Mouse (Mus musculus) cerebellum, postnatal 36 days (tissue): ENCODE data around the gene Denr.
A peak's percentile ranks its signal among the peaks of the same experiment; 100 is the strongest.

Experiments
- DNase-seq, 2 experiments: peaks; one replicate each; pipeline ENCODE4 v3.0.0; 2021 to 2022; ENCODE audit warnings: mixed read lengths in 2 of 2

Denr gene

DNA sequence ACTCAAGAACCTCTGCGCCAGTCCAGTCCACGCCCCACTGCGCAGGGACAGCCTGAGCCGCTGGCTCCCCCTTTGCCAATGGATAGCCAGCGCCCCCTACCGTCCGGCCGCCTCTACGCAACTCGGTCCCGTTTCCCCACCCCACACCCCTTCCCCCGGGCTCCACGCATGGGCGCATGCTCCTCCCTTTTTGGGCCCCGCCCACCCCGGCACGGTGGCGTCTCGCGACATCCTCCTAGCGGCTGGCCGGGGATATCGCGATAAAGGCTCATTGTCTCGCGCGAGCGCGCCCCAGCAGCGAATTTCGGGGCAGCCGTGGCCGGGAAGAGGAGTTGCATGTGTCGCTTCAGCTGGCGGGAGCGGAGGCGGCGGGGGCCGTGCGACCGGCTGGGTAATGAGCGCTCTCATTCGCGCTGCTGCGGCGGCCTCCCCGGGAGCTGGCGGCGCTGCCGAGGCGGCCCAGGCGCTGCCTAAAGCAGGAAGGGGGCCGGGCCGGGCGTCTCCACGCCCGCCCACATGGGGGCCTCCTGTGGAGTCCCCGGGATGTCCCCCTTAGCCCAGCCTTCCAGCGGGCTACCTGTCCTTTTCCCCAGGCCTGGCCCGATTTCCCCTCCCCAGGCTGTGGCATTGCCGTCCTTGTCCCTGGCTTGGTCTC is at the start of gene Denr:
Gene Denr, plus strand, starts transcription at position 200 of the 655 bp plus-strand sequence.
- DNase-seq, result peak; percentile 99 to 100

DNA sequence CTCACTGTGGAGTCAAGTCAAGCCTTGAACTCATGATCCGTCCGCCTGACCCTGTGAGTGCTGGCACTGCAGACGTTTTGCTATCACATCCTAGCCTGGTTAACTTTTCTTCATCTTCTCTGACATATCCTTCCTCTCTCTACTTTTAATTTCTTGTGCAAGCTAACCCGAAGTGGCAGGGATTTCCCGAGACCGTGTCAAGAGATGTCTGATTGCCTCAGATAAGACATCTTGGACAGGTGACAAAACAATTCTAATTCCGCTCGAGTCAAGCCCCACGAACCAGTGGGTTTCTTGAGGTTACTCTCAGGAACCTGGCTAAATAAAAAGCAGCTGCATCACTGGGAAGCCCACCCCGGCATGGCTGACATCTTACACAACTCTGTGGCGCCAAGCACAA is 48.2 kb upstream of the Denr start:
- no peak for DNase-seq

DNA sequence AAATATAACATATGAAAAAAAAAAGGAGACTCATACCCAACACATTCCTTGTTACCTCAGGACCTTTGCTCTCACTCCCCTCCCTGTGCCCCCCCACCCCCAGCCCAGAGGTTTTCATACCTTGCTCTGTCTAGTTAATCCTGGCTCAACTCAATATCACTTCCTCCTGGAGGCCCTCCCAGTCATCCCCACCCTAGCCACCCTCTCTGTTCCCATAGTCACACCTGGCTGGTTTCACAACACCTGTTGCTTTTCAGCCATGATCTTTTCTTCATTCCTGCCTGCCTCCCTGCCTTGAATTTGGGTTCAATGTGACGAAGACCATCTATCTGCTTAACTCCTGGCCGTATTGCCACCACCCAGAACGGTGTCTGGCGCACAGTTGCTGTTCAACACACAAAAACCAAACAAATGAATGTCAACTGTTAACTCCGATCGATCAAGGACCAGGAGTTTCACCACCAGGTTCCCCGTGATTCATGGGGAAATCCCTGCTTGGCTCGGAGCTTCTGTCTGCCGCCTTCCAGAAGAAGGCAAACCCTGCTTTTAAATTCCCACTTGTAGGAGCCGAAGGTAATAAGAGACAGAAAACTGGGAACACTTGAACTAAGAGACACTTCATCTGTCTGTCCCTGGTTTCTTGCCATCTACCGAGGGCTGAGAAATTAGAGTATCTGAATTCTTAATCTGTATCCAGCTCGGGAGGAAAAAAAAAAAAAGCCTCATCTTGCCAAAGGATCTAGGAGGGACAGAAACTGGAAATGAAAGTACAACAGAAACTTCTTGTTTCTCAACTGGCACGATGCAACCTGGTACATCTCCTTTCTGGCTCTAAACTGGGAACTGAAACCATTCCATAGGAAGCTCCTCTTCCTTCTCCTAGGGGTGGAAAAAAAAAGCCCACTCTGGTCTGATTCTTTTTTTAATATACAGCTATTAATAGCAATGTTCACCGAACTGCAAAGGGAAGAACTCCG is 44.3 kb upstream of the Denr start:
- DNase-seq, result no peak

- DNase-seq, result no peak
These were observed 43.0 kb upstream of the Denr start for GRCm38 (mm10) chr5:123863934-123864333.

GRCm38 (mm10) chr5:123865365-123865764 is 41.6 kb upstream of the Denr start, which contains the start of gene Hcar2:
TSS of gene Hcar2 (minus strand) at chr5:123865499.
- no peak for DNase-seq

GRCm38 (mm10) chr5:123866457-123866856 is 40.5 kb upstream of the Denr start:
- no peak for DNase-seq

GRCm38 (mm10) chr5:123869615-123870014 is 37.4 kb upstream of the Denr start:
- no peak for DNase-seq

DNA sequence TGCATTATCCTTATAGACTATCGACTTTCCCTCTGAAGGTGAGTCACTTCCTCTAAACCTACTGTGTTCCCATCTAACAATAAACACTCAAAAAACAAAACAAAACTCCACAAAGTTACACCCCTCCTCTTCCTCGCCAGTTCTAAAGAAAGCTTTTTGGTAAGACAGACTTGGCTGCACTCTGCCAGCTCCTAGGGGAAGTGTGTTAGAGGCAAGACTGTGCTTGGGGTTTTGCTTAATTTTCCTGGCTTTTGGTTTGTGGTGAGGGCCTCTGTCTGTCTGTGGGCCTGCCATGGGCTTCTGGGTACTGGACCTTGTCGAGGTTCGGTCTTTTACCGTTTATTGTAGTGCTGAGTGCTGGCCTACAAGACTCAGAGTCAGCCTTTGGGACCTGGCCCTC is 32.8 kb upstream of the Denr start:
- DNase-seq, result no peak

DNA sequence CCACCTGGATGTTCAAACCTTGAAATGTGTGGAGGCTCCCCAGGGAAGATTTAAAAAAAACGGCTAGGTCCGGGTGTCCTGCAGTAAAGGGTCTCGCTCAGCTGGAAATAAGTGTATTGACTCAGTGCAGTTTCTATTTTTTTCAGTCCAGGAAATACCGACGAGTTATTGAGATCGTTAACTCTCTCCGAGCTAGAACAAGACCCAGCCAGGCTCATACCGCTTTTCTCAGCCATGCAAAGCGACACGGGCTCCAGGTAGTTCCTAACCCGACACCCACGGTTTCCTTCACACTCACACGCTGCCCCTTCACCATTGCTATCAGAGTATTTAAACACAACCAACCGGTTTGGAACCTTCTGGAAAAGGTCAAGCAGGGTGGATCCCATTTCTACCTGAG is 28.9 kb upstream of the Denr start:
- no peak for DNase-seq

GRCm38 (mm10) chr5:123879928-123880327 is 27.0 kb upstream of the Denr start, which contains the start of gene Hcar1:
TSS of gene Hcar1 (minus strand) at chr5:123880020.
- no peak for DNase-seq

- no peak for DNase-seq
These were observed 26.2 kb upstream of the Denr start for GRCm38 (mm10) chr5:123880778-123881177.

- no peak for DNase-seq
These were observed 23.1 kb upstream of the Denr start for GRCm38 (mm10) chr5:123883891-123884290.

- no peak for DNase-seq
These were observed 22.6 kb upstream of the Denr start for GRCm38 (mm10) chr5:123884332-123884731.

- DNase-seq, result no peak
These were observed 20.6 kb upstream of the Denr start for GRCm38 (mm10) chr5:123886365-123886764.

DNA sequence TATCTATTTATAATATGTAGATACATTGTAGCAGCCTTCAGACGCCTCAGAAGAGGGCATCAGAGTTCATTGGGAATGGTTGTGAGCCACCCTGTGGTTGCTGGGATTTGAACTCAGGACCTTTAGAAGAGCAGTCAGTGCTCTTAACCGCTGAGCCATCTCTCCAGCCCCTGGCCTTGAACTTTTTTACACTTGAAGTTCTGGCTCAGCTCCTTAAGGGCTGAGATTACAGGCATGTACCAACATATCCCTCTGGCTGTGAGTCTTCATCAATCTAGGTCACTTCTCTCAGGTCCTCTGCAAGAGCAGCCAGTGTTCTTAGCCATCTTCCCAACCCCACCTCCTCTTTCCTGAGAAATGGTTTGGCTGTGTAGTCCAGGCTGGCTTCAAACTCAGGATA is 16.7 kb upstream of the Denr start:
- DNase-seq, result no peak

GRCm38 (mm10) chr5:123890987-123891386 is 16.0 kb upstream of the Denr start:
- DNase-seq, result no peak

DNA sequence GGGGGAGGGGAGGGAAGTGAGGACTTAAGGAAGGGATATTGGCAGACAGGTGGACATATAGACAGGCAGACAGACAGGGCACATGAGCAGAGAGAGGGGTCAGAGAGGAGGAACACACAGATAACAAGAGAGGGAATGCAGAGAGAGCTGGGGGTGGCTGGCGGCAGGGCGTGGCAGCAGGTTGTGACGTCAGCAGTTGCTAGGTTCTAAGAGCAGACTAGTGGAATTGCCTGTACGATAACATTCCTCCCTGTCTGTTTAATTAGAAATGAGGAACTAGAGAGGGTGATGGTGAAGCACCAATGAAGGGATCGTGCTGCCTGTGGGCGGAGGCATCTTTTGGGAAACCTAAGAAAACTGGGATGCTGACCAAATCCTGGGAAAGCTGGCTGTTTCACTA is 15.3 kb upstream of the Denr start:
- DNase-seq, result peak; percentile 11 to 13

- no peak for DNase-seq
These were observed 13.5 kb upstream of the Denr start for GRCm38 (mm10) chr5:123893520-123893919.

DNA sequence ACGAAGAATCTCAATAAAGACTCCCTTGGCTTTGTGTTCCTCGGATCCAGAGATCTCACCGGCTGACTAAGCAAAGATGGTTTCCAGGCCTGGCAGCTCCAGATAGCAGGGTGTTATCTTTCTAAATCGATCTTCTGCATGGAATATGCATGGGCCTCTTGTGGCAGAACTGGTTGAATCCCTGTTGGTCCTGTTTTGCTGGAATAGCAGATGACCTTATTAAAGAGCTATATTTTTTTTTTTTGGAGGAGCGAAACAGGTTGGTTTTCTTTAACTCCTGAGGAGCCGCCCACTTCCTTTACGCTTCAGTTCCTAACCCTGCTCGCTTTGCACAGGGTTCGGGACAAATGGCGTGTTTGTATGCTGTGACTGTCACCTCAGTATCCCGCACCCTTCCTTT is 10.6 kb upstream of the Denr start:
- no peak for DNase-seq

GRCm38 (mm10) chr5:123897352-123897751 is 9.6 kb upstream of the Denr start:
- no peak for DNase-seq

DNA sequence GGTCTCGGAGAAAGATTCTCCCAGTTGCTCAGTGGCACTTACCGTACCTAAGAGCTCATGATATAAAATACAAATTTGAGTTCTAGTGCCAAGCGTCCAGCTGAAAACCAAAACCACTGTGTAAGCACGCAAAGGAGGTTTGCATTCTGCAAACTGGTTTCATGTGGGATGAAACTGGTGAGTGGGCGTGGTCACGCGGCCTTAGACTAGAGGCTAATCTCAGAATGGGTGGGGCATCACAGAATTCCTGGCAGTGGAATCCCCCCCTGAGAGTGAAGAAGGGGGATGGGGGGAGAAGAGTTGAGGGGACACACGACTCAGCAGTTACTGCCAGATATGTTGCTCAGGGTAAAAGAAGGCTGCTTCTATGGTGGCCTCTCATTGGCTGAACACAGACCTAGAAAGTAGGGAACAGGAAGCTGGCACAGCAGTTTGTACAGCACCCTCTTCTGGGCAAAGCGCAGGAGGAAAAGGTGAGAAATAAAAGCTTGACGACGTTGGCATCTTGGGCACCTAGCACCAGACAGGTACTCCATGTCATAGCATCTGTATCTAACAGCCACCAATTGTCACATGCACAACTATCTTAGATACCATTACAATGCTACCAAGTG is 2.8 kb upstream of the Denr start:
- no peak for DNase-seq

DNA sequence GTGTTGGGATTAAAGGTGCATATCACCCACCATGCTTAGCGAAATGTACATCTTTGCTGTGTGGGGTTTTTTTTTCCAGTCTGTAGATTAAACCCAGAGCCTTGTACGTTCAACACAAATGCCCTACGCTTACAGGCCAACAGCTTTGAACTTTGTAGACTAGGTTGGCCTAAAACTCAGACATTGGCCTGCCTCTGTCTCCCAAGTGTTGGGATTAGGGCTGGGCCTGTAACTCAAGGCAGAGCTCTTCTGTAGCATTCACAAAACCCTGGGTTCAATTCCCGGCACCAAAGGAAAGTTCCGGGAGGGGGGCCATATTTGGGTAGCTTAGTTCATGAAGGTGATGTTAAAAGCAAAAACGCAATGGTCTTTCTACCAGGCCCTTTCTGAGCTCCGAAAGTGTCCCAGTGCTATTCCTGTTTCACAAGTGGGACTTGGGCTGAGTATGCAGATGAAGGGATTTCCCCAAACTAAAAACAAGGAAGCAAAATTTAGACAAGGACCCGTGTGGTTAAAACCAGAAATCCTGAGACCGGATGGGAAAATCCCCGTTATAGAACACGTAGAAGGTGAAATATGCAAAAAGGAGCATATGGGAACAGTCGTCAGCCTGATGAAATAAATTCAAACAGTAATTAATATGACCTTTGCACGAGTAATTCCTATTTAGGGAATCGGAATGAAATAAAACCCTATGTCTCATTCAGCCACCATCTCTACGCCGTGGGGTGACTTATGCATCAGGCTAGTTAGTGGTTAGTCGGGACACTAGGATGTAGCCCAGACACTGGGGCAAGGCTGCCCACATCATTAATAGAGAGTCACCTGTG is 614 bp upstream of the Denr start:
- DNase-seq, result no peak

DNA sequence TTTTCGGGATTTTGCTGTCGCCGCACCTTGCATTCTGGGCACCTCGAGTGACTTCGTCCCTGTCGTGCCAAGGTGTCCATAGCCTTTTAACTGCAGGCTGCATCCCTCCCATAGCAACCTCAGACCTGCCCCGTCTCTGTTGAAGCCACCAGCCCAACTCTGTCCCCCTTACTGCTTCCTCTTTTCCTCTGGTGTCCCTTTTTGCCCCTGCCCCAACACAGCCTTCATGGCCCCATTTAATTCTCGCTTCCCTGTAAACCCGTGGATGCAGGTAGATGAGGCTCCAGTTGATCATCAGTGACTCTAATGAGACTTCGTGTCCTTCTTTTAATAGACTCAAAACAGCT is 629 bp downstream of the Denr start:
- DNase-seq, result no peak
